In the genomic region with DNA sequence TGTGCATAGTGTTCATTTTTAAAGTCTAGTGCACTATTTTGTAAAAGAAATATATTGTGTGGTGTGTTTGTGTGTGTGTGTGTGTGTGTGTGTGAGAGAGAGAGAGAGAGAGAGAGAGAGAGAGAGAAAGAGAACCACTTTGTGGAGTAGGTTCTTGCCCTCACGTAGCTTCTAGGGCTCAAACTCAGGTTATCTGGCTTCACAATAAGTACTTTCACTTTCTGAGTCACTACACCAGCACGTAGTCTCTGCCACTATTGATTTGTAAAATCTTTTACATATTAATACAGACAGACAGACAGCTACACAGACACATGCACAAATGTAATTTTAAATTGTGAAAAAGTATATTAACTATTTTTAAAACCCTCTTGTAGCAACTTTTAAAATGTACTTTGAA, we compare ENCODE assay signal across 25 mouse cellular contexts.
A peak's percentile ranks its signal among the peaks of the same experiment; 100 is the strongest.
DNase-seq lines count a peak whose midpoint lies in the region; ATAC-seq lines count a peak whose summit lies in the region.
"Had no signal": no experiment of that assay in that cellular context is flagged by ENCODE, and none has a peak within 500 bp of the region (broad histone marks: within the 10 kb centered on the region; RNA-seq: fewer than 3 reads in every experiment).

No protein-coding gene starts in this region.

- no peaks in the 10 kb centered on the region for H3K27me3 ChIP-seq in splenic B cell, adult 2 months (ENCODE audit: control insufficient read depth, insufficient read depth, low read length, poor library complexity, severe bottlenecking)
- 0 out of 2 replicates have a peak, but pooled peaks cover 4% of the 10 kb centered on the region for H3K27me3 ChIP-seq in hindbrain, embryonic 13.5 days
- H3K27me3 ChIP-seq: embryonic facial prominence, embryonic 15.5 days; forebrain, embryonic 12.5 days; heart, embryonic 12.5 days had no signal

- no peak overlapping the region for H3K4me2 ChIP-seq in hindbrain, embryonic 13.5 days
- H3K4me2 ChIP-seq: embryonic facial prominence, embryonic 15.5 days; forebrain, embryonic 12.5 days; heart, embryonic 12.5 days; hindbrain, embryonic 15.5 days; limb, embryonic 13.5 days; lung, embryonic 15.5 days had no signal

- H3K9me3 ChIP-seq in hindbrain, embryonic 13.5 days, result no peaks in the 10 kb centered on the region
- H3K9me3 ChIP-seq: embryonic facial prominence, embryonic 10.5 days; embryonic facial prominence, embryonic 15.5 days; forebrain, embryonic 12.5 days; heart, embryonic 12.5 days; hindbrain, embryonic 15.5 days; limb, embryonic 13.5 days; lung, embryonic 15.5 days had no signal

- H3K36me3 ChIP-seq in splenic B cell, adult 2 months (ENCODE audit: control insufficient read depth, insufficient read depth, low read length, poor library complexity, severe bottlenecking), result no peaks in the 10 kb centered on the region
- no peaks in the 10 kb centered on the region for H3K36me3 ChIP-seq in hindbrain, embryonic 13.5 days
- H3K36me3 ChIP-seq: embryonic facial prominence, embryonic 10.5 days; embryonic facial prominence, embryonic 15.5 days; forebrain, embryonic 12.5 days; heart, embryonic 12.5 days; hindbrain, embryonic 15.5 days; limb, embryonic 13.5 days; lung, embryonic 15.5 days had no signal

- H3K4me1 ChIP-seq in hindbrain, embryonic 13.5 days (replicated peaks), result no peaks in the 10 kb centered on the region
- H3K4me1 ChIP-seq: embryonic facial prominence, embryonic 10.5 days; embryonic facial prominence, embryonic 15.5 days; forebrain, embryonic 12.5 days; heart, embryonic 12.5 days; hindbrain, embryonic 15.5 days; limb, embryonic 13.5 days; lung, embryonic 15.5 days had no signal

- no peak overlapping the region for H3K9ac ChIP-seq in hindbrain, embryonic 13.5 days
- H3K9ac ChIP-seq: embryonic facial prominence, embryonic 15.5 days; forebrain, embryonic 12.5 days; forebrain, postnatal 0 days; heart, embryonic 12.5 days; hindbrain, embryonic 15.5 days; limb, embryonic 13.5 days; liver, embryonic 14.5 days; lung, embryonic 15.5 days had no signal

- no peak overlapping the region for H3K27ac ChIP-seq in hindbrain, embryonic 13.5 days
- H3K27ac ChIP-seq: embryonic facial prominence, embryonic 10.5 days; embryonic facial prominence, embryonic 15.5 days; forebrain, embryonic 12.5 days; heart, adult 2 months; hindbrain, embryonic 15.5 days; limb, embryonic 13.5 days; liver, embryonic 14.5 days; lung, embryonic 15.5 days had no signal

- 71% methylated on average over 2 of the region's 2 CpGs for WGBS in hindbrain, embryonic 13.5 days

- 0 out of 2 replicates have a peak, but pooled peaks have one; percentile 36 for ATAC-seq in common myeloid progenitor, adult 5-6 weeks (replicated peaks; ENCODE audit: low read depth, poor library complexity, severe bottlenecking)
- no peak for ATAC-seq in hindbrain, embryonic 13.5 days (ENCODE audit: low FRiP score)
- ATAC-seq: forebrain, postnatal 0 days; Patski had no signal

- no peak overlapping the region for H3K4me3 ChIP-seq in hindbrain, embryonic 13.5 days
- H3K4me3 ChIP-seq: embryonic facial prominence, embryonic 10.5 days; embryonic facial prominence, embryonic 15.5 days; forebrain, embryonic 12.5 days; heart, adult 2 months; heart, embryonic 12.5 days; hindbrain, embryonic 15.5 days; limb, embryonic 13.5 days; lung, embryonic 15.5 days had no signal

- peak; percentile 56 for DNase-seq in 416B (ENCODE audit: low read depth)
- DNase-seq in CD4-positive, CD25-positive, alpha-beta regulatory T cell, adult 2 months (ENCODE audit: low read depth, low spot score), result peak; percentile 8
- DNase-seq in splenic B cell, adult 2 months (ENCODE audit: low read depth, low spot score), result peak; percentile 2
- no peak for DNase-seq in cerebellum, postnatal 10 days
- DNase-seq: adrenal gland, postnatal 10 days; cerebellum, adult 11 months; cerebellum, postnatal 14 days; forebrain, postnatal 0 days; heart, adult 2 months; kidney, adult 18-20 months; kidney, postnatal 4 days; lung, postnatal 36 days; midbrain, embryonic 14.5 days; right cerebral cortex, adult 18-20 months had no signal

Comparison
In these comparisons a context has a peak if more than half of its experiments do, and no peak if none do; other contexts are left out.
1. DNase-seq: peak in 416B (single experiment), CD4-positive, CD25-positive, alpha-beta regulatory T cell, adult 2 months (single experiment) and splenic B cell, adult 2 months (single experiment); none in cerebellum, postnatal 10 days (0 of 2).